Mouse (Mus musculus) lung, embryonic 15.5 days (tissue): ENCODE measurements at regions not wholly inside any gene's neighbourhood (a gene's known extent, or its start where the extent isn't known, plus 50 kb on each side); places are given as distances from the start of the nearest gene placed in this dataset.
"Not testable (repeated sequence)": the region's sequence is repeated elsewhere in the genome, so short reads cannot be mapped to it uniquely, and the experiment has no call there.

Experiments used
- ATAC-seq: fragments of 200-750 bp; cut with Nextera tagmentation; 2 replicates; pipeline ENCODE4 v1.8.0; 2017; ENCODE audit warnings: moderate number of reproducible peaks, borderline replicate concordance; ENCODE audit not compliant: low FRiP score, low TSS enrichment; ENCODE audit errors: extremely low read depth
- H3K27ac ChIP-seq: fragments of 300-500 bp; sonication (generic); 2 replicates; pipeline ENCODE4 v1.5.1; 2015; ENCODE audit warnings: moderate library complexity, mild to moderate bottlenecking, inconsistent platforms
- H3K27me3 ChIP-seq: fragments of 300-500 bp; sonication (generic); 2 replicates; pipeline ENCODE4 v1.6.1; 2015; ENCODE audit warnings: inconsistent platforms
- H3K36me3 ChIP-seq: fragments of 300-500 bp; sonication (generic); 2 replicates; pipeline ENCODE4 v1.6.1; 2015; ENCODE audit warnings: inconsistent platforms
- H3K4me1 ChIP-seq: fragments of 300-500 bp; sonication (generic); 2 replicates; pipeline ENCODE4 v1.6.1; 2015; ENCODE audit warnings: inconsistent platforms
- H3K4me2 ChIP-seq: fragments of 300-500 bp; sonication (generic); 2 replicates; pipeline ENCODE4 v1.6.1; 2015; ENCODE audit warnings: inconsistent platforms, mild to moderate bottlenecking, moderate library complexity
- H3K4me3 ChIP-seq: fragments of 300-500 bp; sonication (generic); 2 replicates; pipeline ENCODE4 v1.5.1; 2015; ENCODE audit warnings: mild to moderate bottlenecking, inconsistent platforms
- H3K9ac ChIP-seq: fragments of 300-500 bp; sonication (generic); 2 replicates; pipeline ENCODE4 v1.6.1; 2015; ENCODE audit warnings: inconsistent platforms
- H3K9me3 ChIP-seq: fragments of 300-500 bp; sonication (generic); 2 replicates; pipeline ENCODE4 v1.6.1; 2016; ENCODE audit warnings: inconsistent platforms
- WGBS: fragments of 180-500 bp; shearing (Covaris S2); methylation state at CpG from one replicate; pipeline ENCODE4 v1.1.7; 2015; 5-methylcytosine and 5-hydroxymethylcytosine counted together

GRCm38 (mm10) chr9:33624378-33624777 is 861.3 kb upstream of the Kirrel3 start:
- WGBS = 68% methylated on average over 1 of the region's 1 CpGs
- Histone ChIP-seq H3K9ac (no peak overlapping the region), H3K4me3 (no peak overlapping the region), H3K27me3 (no peaks in the 10 kb centered on the region), H3K36me3 (no peaks in the 10 kb centered on the region), H3K4me2 (no peak overlapping the region), H3K4me1 (no peaks in the 10 kb centered on the region), H3K9me3 (no peaks in the 10 kb centered on the region), H3K27ac (no peak overlapping the region)
- ATAC-seq = no peak

- H3K9ac ChIP-seq = no peak overlapping the region
- H3K36me3 ChIP-seq = no peaks in the 10 kb centered on the region
- H3K9me3 ChIP-seq = no peaks in the 10 kb centered on the region
- H3K4me3 ChIP-seq = no peak overlapping the region
- H3K27me3 ChIP-seq = no peaks in the 10 kb centered on the region
- no peak overlapping the region for H3K4me2 ChIP-seq
- no peaks in the 10 kb centered on the region for H3K4me1 ChIP-seq
- no peak overlapping the region for H3K27ac ChIP-seq
- 55% methylated on average over 6 of the region's 6 CpGs for WGBS
- no peak for ATAC-seq
These were observed 855.8 kb upstream of the Kirrel3 start for GRCm38 (mm10) chr9:33629731-33630473.

- WGBS = 82% methylated on average over 5 of the region's 5 CpGs
- no peak overlapping the region for H3K4me3 ChIP-seq
- H3K4me1 ChIP-seq = no peaks in the 10 kb centered on the region
- no peaks in the 10 kb centered on the region for H3K9me3 ChIP-seq
- no peak overlapping the region for H3K9ac ChIP-seq
- H3K4me2 ChIP-seq = no peak overlapping the region
- no peaks in the 10 kb centered on the region for H3K36me3 ChIP-seq
- no peak overlapping the region for H3K27ac ChIP-seq
- ATAC-seq = no peak
- no peaks in the 10 kb centered on the region for H3K27me3 ChIP-seq
These were observed 822.7 kb upstream of the Kirrel3 start for GRCm38 (mm10) chr9:33662978-33663377.

GRCm38 (mm10) chr9:33681129-33681528 is 804.6 kb upstream of the Kirrel3 start:
- no peak overlapping the region for H3K4me2 ChIP-seq
- no peaks in the 10 kb centered on the region for H3K27me3 ChIP-seq
- 36% methylated on average over 1 of the region's 1 CpGs for WGBS
- H3K9me3 ChIP-seq = no peaks in the 10 kb centered on the region
- H3K4me3 ChIP-seq = no peak overlapping the region
- no peak for ATAC-seq
- no peak overlapping the region for H3K9ac ChIP-seq
- no peaks in the 10 kb centered on the region for H3K4me1 ChIP-seq
- no peak overlapping the region for H3K27ac ChIP-seq
- H3K36me3 ChIP-seq = no peaks in the 10 kb centered on the region

GRCm38 (mm10) chr9:33691731-33692130 is 794.0 kb upstream of the Kirrel3 start:
- ATAC-seq = no peak
- Histone ChIP-seq H3K4me3 (no peak overlapping the region), H3K4me1 (no peaks in the 10 kb centered on the region)

GRCm38 (mm10) chr9:33717614-33718013 is 768.1 kb upstream of the Kirrel3 start:
- no peaks in the 10 kb centered on the region for H3K27me3 ChIP-seq
- H3K4me2 ChIP-seq = no peak overlapping the region
- no peak overlapping the region for H3K4me3 ChIP-seq
- H3K9ac ChIP-seq = no peak overlapping the region
- H3K27ac ChIP-seq = no peak overlapping the region
- H3K4me1 ChIP-seq = no peaks in the 10 kb centered on the region
- no peaks in the 10 kb centered on the region for H3K36me3 ChIP-seq
- 82% methylated on average over 2 of the region's 2 CpGs for WGBS
- ATAC-seq = no peak
- H3K9me3 ChIP-seq = no peaks in the 10 kb centered on the region

More at GRCm38 (mm10) chr9:33691731-33692130, 794.0 kb upstream of the Kirrel3 start:
- no peaks in the 10 kb centered on the region for H3K36me3 ChIP-seq
- no peak overlapping the region for H3K4me2 ChIP-seq
- no peak overlapping the region for H3K27ac ChIP-seq
- H3K9ac ChIP-seq = no peak overlapping the region
- WGBS = 70% methylated on average over 4 of the region's 4 CpGs
- no peaks in the 10 kb centered on the region for H3K9me3 ChIP-seq
- H3K27me3 ChIP-seq = no peaks in the 10 kb centered on the region

GRCm38 (mm10) chr9:33724811-33725210 is 760.9 kb upstream of the Kirrel3 start:
- H3K9ac ChIP-seq = no peak overlapping the region
- no peaks in the 10 kb centered on the region for H3K36me3 ChIP-seq
- no peak overlapping the region for H3K4me3 ChIP-seq
- no peaks in the 10 kb centered on the region for H3K9me3 ChIP-seq
- 87% methylated on average over 1 of the region's 1 CpGs for WGBS
- H3K27ac ChIP-seq = no peak overlapping the region
- ATAC-seq = no peak
- H3K27me3 ChIP-seq = no peaks in the 10 kb centered on the region
- no peaks in the 10 kb centered on the region for H3K4me1 ChIP-seq
- no peak overlapping the region for H3K4me2 ChIP-seq

- not testable (repeated sequence) for H3K4me3 ChIP-seq, H3K4me2 ChIP-seq, H3K9ac ChIP-seq, H3K36me3 ChIP-seq, H3K4me1 ChIP-seq, ATAC-seq, H3K27ac ChIP-seq, H3K27me3 ChIP-seq, H3K9me3 ChIP-seq
- WGBS = 63% methylated on average over 26 of the region's 37 CpGs
These were observed 757.6 kb upstream of the Kirrel3 start for GRCm38 (mm10) chr9:33728058-33728457.

GRCm38 (mm10) chr9:33760701-33761100 is 725.0 kb upstream of the Kirrel3 start:
- H3K4me3 ChIP-seq = no peak overlapping the region
- H3K27me3 ChIP-seq = no peaks in the 10 kb centered on the region
- 0 out of 2 replicates have a peak, but pooled peaks cover 4% of the 10 kb centered on the region for H3K4me1 ChIP-seq
- no peak overlapping the region for H3K9ac ChIP-seq
- H3K4me2 ChIP-seq = no peak overlapping the region
- H3K27ac ChIP-seq = no peak overlapping the region
- peak; percentile 42; the same call in 1 of the 2 replicates for ATAC-seq
- H3K36me3 ChIP-seq = no peaks in the 10 kb centered on the region
- H3K9me3 ChIP-seq = no peaks in the 10 kb centered on the region

- no peak for ATAC-seq
- 73% methylated on average over 2 of the region's 2 CpGs for WGBS
- Histone ChIP-seq H3K9ac (no peak overlapping the region), H3K27ac (no peak overlapping the region), H3K4me1 (no peaks in the 10 kb centered on the region), H3K4me2 (no peak overlapping the region), H3K9me3 (no peaks in the 10 kb centered on the region), H3K4me3 (no peak overlapping the region), H3K27me3 (no peaks in the 10 kb centered on the region), H3K36me3 (no peaks in the 10 kb centered on the region)
These were observed 719.5 kb upstream of the Kirrel3 start for GRCm38 (mm10) chr9:33766235-33766634.

GRCm38 (mm10) chr9:33769811-33770210 is 715.9 kb upstream of the Kirrel3 start:
- WGBS = 88% methylated on average over 2 of the region's 2 CpGs
- no peak overlapping the region for H3K4me3 ChIP-seq
- no peak overlapping the region for H3K27ac ChIP-seq
- no peaks in the 10 kb centered on the region for H3K4me1 ChIP-seq
- H3K27me3 ChIP-seq = no peaks in the 10 kb centered on the region
- H3K9ac ChIP-seq = no peak overlapping the region
- no peaks in the 10 kb centered on the region for H3K9me3 ChIP-seq
- no peak overlapping the region for H3K4me2 ChIP-seq
- no peak for ATAC-seq
- H3K36me3 ChIP-seq = no peaks in the 10 kb centered on the region

GRCm38 (mm10) chr9:33774178-33774577 is 711.5 kb upstream of the Kirrel3 start:
- Histone ChIP-seq H3K27me3 (no peaks in the 10 kb centered on the region), H3K4me1 (no peaks in the 10 kb centered on the region), H3K4me3 (no peak overlapping the region), H3K9me3 (no peaks in the 10 kb centered on the region), H3K9ac (no peak overlapping the region), H3K4me2 (no peak overlapping the region), H3K27ac (no peak overlapping the region), H3K36me3 (no peaks in the 10 kb centered on the region)
- no peak for ATAC-seq
- WGBS = 60% methylated on average over 5 of the region's 5 CpGs

- no peaks in the 10 kb centered on the region for H3K4me1 ChIP-seq
- H3K27ac ChIP-seq = no peak overlapping the region
- WGBS = 65% methylated on average over 4 of the region's 4 CpGs
- H3K36me3 ChIP-seq = no peaks in the 10 kb centered on the region
- H3K9ac ChIP-seq = no peak overlapping the region
- H3K9me3 ChIP-seq = no peaks in the 10 kb centered on the region
- no peak overlapping the region for H3K4me3 ChIP-seq
- ATAC-seq = no peak
- no peak overlapping the region for H3K4me2 ChIP-seq
- no peaks in the 10 kb centered on the region for H3K27me3 ChIP-seq
These were observed 695.1 kb upstream of the Kirrel3 start for GRCm38 (mm10) chr9:33790617-33791016.
